Mouse (Mus musculus) liver, embryonic 11.5 days (tissue): Measurements from ENCODE around the gene Ppil6. TPM values are rescaled to one million over a fixed set of nuclear protein-coding genes. Genes with fewer than 3 reads are reported as not detected.

Source experiments
- ATAC-seq: fragments of 200-750 bp; cut with Nextera tagmentation; replicated peaks from 2 replicates; pipeline ENCODE4 v1.8.0; 2017; ENCODE audit warnings: moderate number of reproducible peaks, mild to moderate bottlenecking, moderate TSS enrichment, moderate library complexity; ENCODE audit not compliant: low FRiP score
- DNase-seq: peaks from one replicate; pipeline ENCODE4 v3.0.0-alpha.2; 2017; ENCODE audit warnings: low spot score
- H3K27ac ChIP-seq: fragments of 300-500 bp; sonication (generic); 2 replicates; pipeline ENCODE4 v1.5.1; 2014; ENCODE audit warnings: mild to moderate bottlenecking, low read depth, low read length, control low read depth
- H3K27me3 ChIP-seq: fragments of 300-500 bp; sonication (generic); replicated peaks from 2 replicates; pipeline ENCODE4 v1.6.1; 2014; ENCODE audit warnings: low read length, mixed read lengths; ENCODE audit not compliant: control insufficient read depth, insufficient read depth
- H3K36me3 ChIP-seq: fragments of 300-500 bp; sonication (generic); 2 replicates; pipeline ENCODE4 v1.6.1; 2014; ENCODE audit warnings: mild to moderate bottlenecking, low read length, moderate library complexity, mixed read lengths; ENCODE audit not compliant: control insufficient read depth, insufficient read depth
- H3K4me1 ChIP-seq: fragments of 300-500 bp; sonication (generic); replicated peaks from 2 replicates; pipeline ENCODE4 v1.6.1; 2014; ENCODE audit warnings: low read length, mixed read lengths; ENCODE audit not compliant: control insufficient read depth, insufficient read depth
- H3K4me2 ChIP-seq: fragments of 300-500 bp; sonication (generic); 2 replicates; pipeline ENCODE4 v1.6.1; 2014; ENCODE audit warnings: mild to moderate bottlenecking, control low read depth, moderate library complexity
- H3K4me3 ChIP-seq: fragments of 300-500 bp; sonication (generic); 2 replicates; pipeline ENCODE4 v1.5.1; 2014; ENCODE audit warnings: low read depth, low read length, control low read depth
- H3K9ac ChIP-seq: fragments of 300-500 bp; sonication (generic); 2 replicates; pipeline ENCODE4 v1.6.1; 2014; ENCODE audit warnings: low read depth, low read length, control low read depth
- H3K9me3 ChIP-seq: fragments of 300-500 bp; sonication (generic); 2 replicates; pipeline ENCODE4 v1.6.1; 2016; ENCODE audit warnings: low read length, inconsistent platforms, mixed read lengths; ENCODE audit not compliant: control insufficient read depth
- WGBS: fragments of 180-500 bp; shearing (Covaris S2); extraction: QIAGEN DNeasy Blood & Tissue Kit; methylation state at CpG from one replicate; pipeline ENCODE4 v1.1.7; 2014; 5-methylcytosine and 5-hydroxymethylcytosine counted together
- polyA plus RNA-seq: library from polyadenylated mRNA; unstranded; fragments of >200 nt; fragmentation: Nextera tagmentation; extraction: Ambion mirVana; gene quantifications from 2 replicates; pipeline ENCODE4 v1.2.1, GENCODE M21; 2014

Gene Ppil6
- polyA plus RNA-seq, 1 experiment from 2014 or later: 0.25 TPM

DNA sequence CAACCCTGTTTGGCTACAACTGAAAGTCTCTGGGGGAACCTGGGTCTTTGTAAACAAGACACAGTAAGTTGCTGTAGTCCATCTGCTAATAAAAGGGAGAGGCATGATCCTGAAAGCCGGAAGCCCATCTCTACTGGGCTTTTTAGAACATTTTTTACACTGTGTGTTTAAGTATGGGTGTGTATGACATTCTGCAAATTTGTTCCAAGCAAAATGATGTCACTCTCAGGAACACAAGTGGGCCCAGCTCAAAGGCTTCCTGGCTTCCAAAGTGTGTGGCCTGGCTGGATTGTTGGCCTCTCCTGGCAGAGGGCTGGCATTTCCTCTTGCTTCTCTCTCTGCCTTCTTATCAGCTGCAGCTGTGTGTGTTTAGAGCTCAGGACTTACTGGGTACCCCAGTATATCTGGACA is 15.3 kb upstream of the Ppil6 start:
- WGBS: 63% methylated on average over 1 of the region's 1 CpGs

DNA sequence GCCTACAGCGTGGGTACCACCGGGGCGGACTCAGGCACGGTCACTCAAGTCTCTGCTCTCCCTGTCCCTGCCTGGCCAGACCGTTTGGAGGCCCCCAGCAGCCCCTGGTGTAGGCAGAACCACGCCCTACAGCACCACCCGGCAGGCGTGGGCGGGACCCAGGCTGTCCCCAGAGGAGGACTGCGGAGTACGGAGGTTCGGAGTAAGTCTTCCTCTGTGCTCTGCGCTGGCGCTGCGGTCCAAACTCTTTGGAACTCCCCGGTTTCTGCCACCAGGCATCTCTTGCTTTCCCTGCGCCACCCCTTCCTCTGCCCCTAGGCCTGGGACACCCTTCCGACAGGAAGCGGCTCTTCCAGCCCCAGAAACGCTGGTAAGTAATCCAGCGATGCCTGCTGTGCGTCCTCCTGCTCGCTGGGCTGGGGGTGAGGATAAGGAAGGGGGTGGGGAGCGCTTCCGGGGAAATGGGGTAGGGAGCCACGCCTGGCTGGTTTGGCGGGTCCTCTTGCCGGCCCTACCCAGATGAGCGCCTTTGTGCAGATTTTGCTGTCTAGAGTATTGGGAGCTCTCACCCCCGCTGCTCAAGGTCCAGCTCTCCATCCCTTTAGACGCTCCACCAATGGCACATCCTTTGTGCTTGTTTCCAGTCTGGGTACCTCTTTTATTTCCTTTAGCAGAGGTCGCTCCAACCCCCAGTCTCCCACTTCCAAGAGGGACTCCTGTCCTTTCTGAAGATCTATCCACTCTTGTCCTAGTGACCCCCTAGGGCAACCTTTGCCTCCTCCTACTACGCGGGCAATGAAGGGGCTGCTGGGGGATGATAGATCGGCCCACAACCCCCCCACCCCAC is 13.8 kb upstream of the Ppil6 start, which contains the start of gene Mical1:
Gene Mical1 (plus strand): TSS at position 144 of the 847 bp plus-strand sequence.
- H3K9ac ChIP-seq: peak within 1 kb of the TSS; percentile 67
- under 1% methylated on average over 35 of the region's 35 CpGs for WGBS
- ATAC-seq (peak; percentile 75), DNase-seq (peak; percentile 78)
- H3K4me2 ChIP-seq: peak within 1 kb of the TSS; percentile 99
- peak within 1 kb of the TSS; percentile 69 for H3K4me3 ChIP-seq
- H3K27ac ChIP-seq: peak within 1 kb of the TSS; percentile 73
- no peaks in the 10 kb centered on the region for H3K9me3 ChIP-seq
- H3K4me1 ChIP-seq: peaks cover 51% of the 10 kb centered on the region
- no peaks in the 10 kb centered on the region for H3K27me3 ChIP-seq
- H3K36me3 ChIP-seq: no peaks in the 10 kb centered on the region

More for the DNA sequence above, 15.3 kb upstream of the Ppil6 start:
- Histone ChIP-seq H3K4me1 (peaks cover 42% of the 10 kb centered on the region), H3K9ac (no peak overlapping the region), H3K27ac (peak overlapping the region; percentile 43; the same call in 1 of the 2 replicates), H3K4me2 (peak overlapping the region; percentile 33), H3K36me3 (no peaks in the 10 kb centered on the region), H3K27me3 (no peaks in the 10 kb centered on the region), H3K4me3 (no peak overlapping the region), H3K9me3 (no peaks in the 10 kb centered on the region)
- DNase-seq: no peak
- ATAC-seq: no peak

DNA sequence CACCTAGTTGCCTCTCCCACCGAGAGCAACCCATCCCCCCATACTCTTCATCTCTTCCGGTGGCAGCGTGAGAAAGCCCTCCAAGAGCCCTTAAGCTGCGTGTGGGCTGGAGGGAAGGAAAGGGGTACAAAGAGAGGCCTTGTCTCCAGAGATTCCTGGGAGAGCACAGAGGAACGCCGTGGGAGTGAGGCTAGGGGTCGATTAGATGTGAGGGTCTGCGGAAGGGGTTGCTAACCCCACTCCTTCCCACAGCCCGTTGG is 13.3 kb upstream of the Ppil6 start:
- Histone ChIP-seq H3K27me3 (no peaks in the 10 kb centered on the region), H3K36me3 (no peaks in the 10 kb centered on the region), H3K4me2 (peak overlapping the region; percentile 99), H3K27ac (peak overlapping the region; percentile 73), H3K4me3 (peak overlapping the region; percentile 69), H3K4me1 (peaks cover 54% of the 10 kb centered on the region), H3K9me3 (no peaks in the 10 kb centered on the region), H3K9ac (peak overlapping the region; percentile 67)
- DNase-seq: peak; percentile 42
- ATAC-seq: no peak
- under 1% methylated on average over 9 of the region's 9 CpGs for WGBS

DNA sequence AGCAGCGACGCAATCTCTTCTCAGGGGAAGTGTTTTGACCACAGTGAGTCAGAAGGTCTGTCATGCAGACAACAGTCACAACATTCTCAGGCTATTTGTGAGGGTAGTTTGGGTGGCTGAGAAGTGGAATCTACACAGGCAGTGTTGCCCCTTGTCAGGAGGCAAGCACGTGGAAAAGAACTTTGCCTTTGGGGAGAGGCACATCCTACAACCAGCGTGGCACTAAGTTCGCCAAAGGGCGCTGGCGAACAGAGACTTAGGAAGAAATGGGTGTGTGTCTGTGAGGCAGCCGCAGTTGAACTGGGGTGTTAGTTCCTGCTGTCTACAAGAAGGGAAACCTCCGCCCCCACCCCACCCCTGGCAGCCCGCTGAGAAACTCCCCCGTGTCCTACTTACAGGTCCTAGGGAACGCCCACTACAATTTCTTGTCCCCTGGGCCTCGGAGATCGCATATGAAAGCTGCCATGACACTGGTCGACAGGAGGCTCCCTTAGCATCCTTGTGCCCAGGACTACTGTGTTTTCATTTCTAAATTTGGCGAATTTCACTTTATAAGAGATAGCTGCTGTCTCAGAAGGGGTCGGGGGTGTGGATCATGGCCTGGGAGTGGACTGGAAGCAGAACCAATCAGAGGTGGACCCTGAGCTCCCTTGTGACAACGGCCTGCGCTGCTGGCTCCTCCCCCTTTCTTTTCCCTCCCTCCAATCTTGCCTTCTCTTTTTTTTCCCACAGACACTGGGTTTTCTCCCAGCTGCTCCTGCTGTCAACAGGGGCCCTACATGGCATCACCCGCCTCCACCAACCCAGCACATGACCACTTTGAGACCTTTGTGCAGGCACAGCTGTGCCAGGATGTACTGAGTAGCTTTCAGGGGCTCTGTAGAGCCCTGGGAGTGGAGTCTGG is 12.7 kb upstream of the Ppil6 start:
- H3K9ac ChIP-seq: peak overlapping the region; percentile 67
- no peaks in the 10 kb centered on the region for H3K36me3 ChIP-seq
- peak overlapping the region; percentile 99 for H3K4me2 ChIP-seq
- 3% methylated on average over 20 of the region's 20 CpGs for WGBS
- no peaks in the 10 kb centered on the region for H3K27me3 ChIP-seq
- peak; percentile 73 for DNase-seq
- peaks cover 54% of the 10 kb centered on the region for H3K4me1 ChIP-seq
- peak; percentile 56 for ATAC-seq
- peak overlapping the region; percentile 69 for H3K4me3 ChIP-seq
- H3K27ac ChIP-seq: peak overlapping the region; percentile 73
- no peaks in the 10 kb centered on the region for H3K9me3 ChIP-seq

DNA sequence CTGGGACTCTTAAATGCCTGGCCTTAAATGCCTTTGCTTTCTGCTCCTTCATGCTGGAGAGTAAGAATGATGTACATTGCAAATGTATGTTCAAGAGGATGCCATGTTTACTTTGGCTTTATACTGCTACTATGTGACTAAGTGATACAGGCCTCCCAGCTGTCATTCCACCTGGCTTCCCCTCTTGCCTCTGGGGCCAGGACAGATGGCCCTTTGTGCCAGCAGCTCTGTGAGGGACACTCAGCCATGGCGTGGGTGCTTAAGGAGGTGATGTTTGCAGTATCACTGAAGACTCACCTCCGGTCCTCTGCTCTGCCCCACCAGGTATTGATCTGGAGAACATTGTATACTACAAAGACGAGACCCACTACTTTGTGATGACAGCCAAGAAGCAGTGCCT is 10.3 kb upstream of the Ppil6 start:
- no peaks in the 10 kb centered on the region for H3K9me3 ChIP-seq
- H3K27me3 ChIP-seq: no peaks in the 10 kb centered on the region
- no peak overlapping the region for H3K9ac ChIP-seq
- no peak overlapping the region for H3K4me3 ChIP-seq
- H3K4me2 ChIP-seq: no peak overlapping the region
- ATAC-seq: no peak
- H3K27ac ChIP-seq: no peak overlapping the region
- no peak for DNase-seq
- peaks cover 37% of the 10 kb centered on the region for H3K4me1 ChIP-seq
- 89% methylated on average over 3 of the region's 3 CpGs for WGBS
- peaks cover 12% of the 10 kb centered on the region; the same call in 1 of the 2 replicates for H3K36me3 ChIP-seq

DNA sequence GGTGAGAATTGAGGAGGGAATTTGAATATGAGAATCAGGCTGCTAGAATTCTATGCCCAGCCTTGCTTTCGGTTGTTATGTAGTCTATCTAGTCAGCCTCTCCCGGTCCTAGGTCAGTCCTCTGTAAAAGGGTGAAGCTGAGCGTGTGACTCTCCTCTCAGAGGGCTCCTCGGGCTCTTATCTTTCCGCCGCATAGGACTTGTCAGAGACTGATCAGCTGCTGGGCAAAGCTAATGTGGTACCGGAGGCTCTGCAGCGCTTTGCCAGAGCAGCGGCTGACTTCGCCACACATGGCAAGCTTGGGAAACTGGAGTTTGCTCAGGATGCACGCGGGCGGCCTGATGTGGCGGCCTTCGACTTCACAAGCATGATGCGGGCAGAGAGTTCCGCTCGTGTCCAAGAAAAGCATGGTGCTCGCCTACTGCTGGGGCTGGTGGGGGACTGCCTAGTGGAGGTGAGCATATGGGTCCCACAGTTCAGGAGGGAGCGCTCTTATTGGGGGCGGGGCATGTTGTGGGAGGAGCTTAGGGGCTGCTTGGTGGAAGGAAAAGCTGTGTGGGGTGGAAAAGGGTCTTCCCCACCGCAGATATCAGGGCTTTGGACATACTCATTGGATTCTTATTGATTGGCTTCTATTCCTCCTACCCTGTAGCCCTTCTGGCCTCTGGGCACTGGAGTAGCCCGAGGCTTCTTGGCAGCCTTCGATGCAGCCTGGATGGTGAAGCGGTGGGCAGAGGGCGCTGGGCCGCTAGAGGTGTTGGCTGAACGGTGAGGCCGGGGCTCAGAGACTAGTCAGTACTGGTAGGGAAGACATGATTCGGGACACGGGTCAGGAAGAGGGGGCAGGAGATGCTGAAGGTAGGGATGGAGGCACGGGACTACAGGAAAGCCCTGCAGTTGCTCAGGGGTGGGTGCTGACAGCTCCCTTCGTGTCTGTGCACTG is 9.0 kb upstream of the Ppil6 start:
- 49% methylated on average over 33 of the region's 33 CpGs for WGBS
- H3K4me1 ChIP-seq: peaks cover 25% of the 10 kb centered on the region
- peaks cover 18% of the 10 kb centered on the region; the same call in 1 of the 2 replicates for H3K36me3 ChIP-seq

DNA sequence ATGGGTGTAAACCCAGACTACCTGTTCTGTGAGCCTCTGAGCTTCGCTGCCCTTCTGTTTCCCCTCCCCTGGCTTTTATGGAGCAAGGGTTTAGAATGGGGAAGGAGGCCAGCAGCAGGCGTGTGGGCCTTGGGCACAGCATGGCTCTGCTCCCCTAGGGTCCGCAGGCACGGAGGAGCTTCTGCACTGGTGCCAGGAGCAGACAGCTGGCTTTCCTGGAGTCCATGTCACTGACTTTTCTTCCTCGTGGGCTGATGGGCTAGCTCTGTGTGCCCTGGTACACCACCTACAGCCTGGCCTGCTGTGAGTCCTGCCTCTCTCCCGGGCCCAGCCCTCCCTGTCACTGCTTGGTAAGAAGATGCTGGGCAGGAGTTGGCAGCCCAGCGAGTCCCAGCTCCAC is 7.8 kb upstream of the Ppil6 start:
- Histone ChIP-seq H3K9me3 (no peaks in the 10 kb centered on the region), H3K4me3 (no peak overlapping the region), H3K4me1 (peaks cover 20% of the 10 kb centered on the region), H3K27ac (no peak overlapping the region), H3K9ac (no peak overlapping the region), H3K36me3 (peaks cover 21% of the 10 kb centered on the region), H3K27me3 (no peaks in the 10 kb centered on the region), H3K4me2 (no peak overlapping the region)
- no peak for ATAC-seq
- DNase-seq: no peak
- 86% methylated on average over 7 of the region's 7 CpGs for WGBS

More for the DNA sequence above, 9.0 kb upstream of the Ppil6 start:
- H3K4me2 ChIP-seq: peak overlapping the region; percentile 51
- H3K27me3 ChIP-seq: no peaks in the 10 kb centered on the region
- no peak overlapping the region for H3K9ac ChIP-seq
- peak; percentile 56 for DNase-seq
- no peak overlapping the region for H3K27ac ChIP-seq
- H3K9me3 ChIP-seq: no peaks in the 10 kb centered on the region
- peak; percentile 78 for ATAC-seq
- no peak overlapping the region for H3K4me3 ChIP-seq

DNA sequence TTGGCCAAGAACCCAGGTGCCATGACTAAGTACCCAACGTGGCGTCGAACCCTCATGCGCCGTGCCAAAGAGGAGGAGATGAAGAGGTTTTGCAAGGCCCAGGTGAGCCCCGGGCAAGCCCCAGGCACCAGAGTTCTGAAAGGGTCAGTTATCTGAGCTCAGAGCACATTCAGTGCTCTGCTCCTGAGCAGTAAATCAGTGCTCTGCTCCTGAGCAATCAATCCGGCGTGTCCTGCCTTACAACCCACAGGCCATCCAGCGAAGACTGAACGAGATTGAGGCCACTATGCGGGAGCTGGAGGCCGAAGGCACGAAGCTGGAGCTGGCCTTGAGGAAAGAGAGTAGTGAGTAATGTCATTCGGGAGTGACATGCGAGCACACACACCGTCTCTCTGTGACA is 4.5 kb upstream of the Ppil6 start:
- peaks cover 25% of the 10 kb centered on the region for H3K36me3 ChIP-seq
- DNase-seq: no peak
- H3K9me3 ChIP-seq: no peaks in the 10 kb centered on the region
- H3K4me3 ChIP-seq: no peak overlapping the region
- H3K27ac ChIP-seq: no peak overlapping the region
- no peak overlapping the region for H3K4me2 ChIP-seq
- WGBS: 93% methylated on average over 16 of the region's 16 CpGs
- no peak for ATAC-seq
- no peak overlapping the region for H3K9ac ChIP-seq
- peaks cover 17% of the 10 kb centered on the region for H3K4me1 ChIP-seq
- H3K27me3 ChIP-seq: no peaks in the 10 kb centered on the region
